Mouse (Mus musculus) myocyte (in vitro differentiated cells): Measurements from ENCODE around the gene Antxrl. TPM values are rescaled to one million over a fixed set of nuclear protein-coding genes. Genes with fewer than 3 reads are reported as not detected.

ENCODE experiments used
- H3K27me3 ChIP-seq: one replicate; pipeline ENCODE4 v1.6.1; 2011; ENCODE audit not compliant: control insufficient read depth, insufficient read depth, insufficient read length
- H3K36me3 ChIP-seq: one replicate; pipeline ENCODE4 v1.6.1; 2011; ENCODE audit not compliant: control insufficient read depth, insufficient read depth
- H3K4me2 ChIP-seq: one replicate; pipeline ENCODE4 v1.6.1; 2011; ENCODE audit warnings: low read depth, control low read depth
- H3K4me3 ChIP-seq: one replicate; pipeline ENCODE4 v1.5.1; 2011; ENCODE audit warnings: mild to moderate bottlenecking, control low read depth, moderate library complexity
- H3K79me2 ChIP-seq: one replicate; pipeline ENCODE4 v1.6.1; 2011; ENCODE audit not compliant: control insufficient read depth, insufficient read depth
- H3ac ChIP-seq: one replicate; pipeline ENCODE4 v1.6.1; 2011; ENCODE audit not compliant: control insufficient read depth, insufficient read length
- CEBPB ChIP-seq: IDR thresholded peaks from 2 replicates; pipeline ENCODE4 v1.6.1; 2011; ENCODE audit warnings: mild to moderate bottlenecking, moderate library complexity; ENCODE audit not compliant: poor library complexity, insufficient read depth, severe bottlenecking
- E2F4 ChIP-seq: IDR thresholded peaks from one replicate; pipeline ENCODE4 v1.6.1; 2011; ENCODE audit warnings: mild to moderate bottlenecking, control low read depth, moderate library complexity; ENCODE audit not compliant: insufficient read depth
- MAX ChIP-seq: IDR thresholded peaks from one replicate; pipeline ENCODE4 v1.6.1; 2011; ENCODE audit warnings: low read depth, mild to moderate bottlenecking, control low read depth
- MYOD1 ChIP-seq, 3 experiments: IDR thresholded peaks; one replicate each; pipeline ENCODE4 v1.6.1; 2011; ENCODE audit warnings: control low read depth in 2 of 3, low read depth in 2 of 3, mild to moderate bottlenecking in 2 of 3, moderate library complexity in 1 of 3; ENCODE audit not compliant: insufficient read length in 2 of 3, control insufficient read depth in 1 of 3
- MYOG ChIP-seq, 3 experiments: IDR thresholded peaks; one replicate each; pipeline ENCODE4 v1.6.1; 2011; ENCODE audit warnings: control low read depth in 2 of 3, low read depth in 2 of 3, mild to moderate bottlenecking in 2 of 3; ENCODE audit not compliant: insufficient read length in 2 of 3, control insufficient read depth in 1 of 3, insufficient read depth in 1 of 3
- POLR2A ChIP-seq: IDR thresholded peaks from one replicate; pipeline ENCODE4 v1.6.1; 2011; ENCODE audit warnings: low read depth, mild to moderate bottlenecking, control low read depth, moderate library complexity; ENCODE audit not compliant: insufficient read length
- POLR2AphosphoS2 ChIP-seq: IDR thresholded peaks from one replicate; pipeline ENCODE4 v1.6.1; 2011; ENCODE audit warnings: low read depth, control low read depth; ENCODE audit not compliant: insufficient read length
- REST ChIP-seq: IDR thresholded peaks from one replicate; pipeline ENCODE4 v1.6.1; 2011; ENCODE audit warnings: mild to moderate bottlenecking, control low read depth, moderate library complexity; ENCODE audit not compliant: insufficient read depth, insufficient read length
- SRF ChIP-seq: IDR thresholded peaks from one replicate; pipeline ENCODE4 v1.6.1; 2011; ENCODE audit warnings: low read depth; ENCODE audit not compliant: control insufficient read depth, insufficient read length
- TCF12 ChIP-seq: IDR thresholded peaks from one replicate; pipeline ENCODE4 v1.6.1; 2011; ENCODE audit warnings: mild to moderate bottlenecking, control low read depth; ENCODE audit not compliant: poor library complexity, insufficient read depth, severe bottlenecking
- TCF3 ChIP-seq: IDR thresholded peaks from one replicate; pipeline ENCODE4 v1.6.1; 2011; ENCODE audit warnings: low read depth, control low read depth; ENCODE audit not compliant: insufficient read length
- USF1 ChIP-seq: IDR thresholded peaks from one replicate; pipeline ENCODE4 v1.6.1; 2011; ENCODE audit warnings: low read depth, mild to moderate bottlenecking, control low read depth, moderate library complexity
- polyA plus RNA-seq: library from polyadenylated mRNA; unstranded; fragments of >200 nt; fragmentation: generic; extraction: Trizol; gene quantifications from one replicate; pipeline ENCODE4 v1.2.1, GENCODE M21; 2012; ENCODE audit warnings: missing spikeins

The Antxrl gene
- 0.06 TPM for polyA plus RNA-seq

DNA sequence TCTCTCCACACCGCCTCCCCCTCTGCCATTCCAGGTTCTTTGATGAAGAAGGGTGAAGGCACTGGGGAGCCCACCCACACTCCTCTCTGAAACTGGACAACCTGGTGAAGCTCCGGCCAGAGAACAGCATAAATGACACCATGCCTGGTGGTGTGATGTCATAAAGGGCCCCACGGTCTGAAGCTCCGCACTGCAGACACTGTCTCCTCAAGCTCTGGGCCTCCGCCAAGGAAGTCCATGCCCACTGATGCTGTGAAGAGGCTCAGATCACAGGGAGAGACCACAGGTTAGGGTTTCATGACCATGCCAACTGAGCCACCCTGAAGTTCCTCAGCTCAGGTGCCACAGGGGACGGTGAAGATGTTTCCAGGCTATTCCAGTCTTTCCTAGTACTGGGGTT, at the start of gene Antxrl:
Gene Antxrl, plus strand, starts transcription at position 192 of the 400 bp plus-strand sequence.
- Histone ChIP-seq H3K4me3 (no peak within 1 kb of the TSS), H3K79me2 (no peaks in the 10 kb centered on the region), H3K4me2 (no peak within 1 kb of the TSS), H3ac (no peak within 1 kb of the TSS), H3K36me3 (no peaks in the 10 kb centered on the region), H3K27me3 (no peaks in the 10 kb centered on the region)
- TF ChIP-seq MAX (no peak), TCF12 (no peak), MYOG (IDR thresholded peaks at IDR 0.05; ENCODE audit: control insufficient read depth in 1 of 3, insufficient read depth in 1 of 3, insufficient read length in 2 of 3, low read depth in 2 of 3) (no peak), MYOD1 (IDR thresholded peaks at IDR 0.05; ENCODE audit: control insufficient read depth in 1 of 3, insufficient read length in 2 of 3, low read depth in 2 of 3) (no peak), E2F4 (no peak), TCF3 (no peak), SRF (no peak), USF1 (no peak), CEBPB (no peak), POLR2AphosphoS2 (no peak), POLR2A (no peak)

DNA sequence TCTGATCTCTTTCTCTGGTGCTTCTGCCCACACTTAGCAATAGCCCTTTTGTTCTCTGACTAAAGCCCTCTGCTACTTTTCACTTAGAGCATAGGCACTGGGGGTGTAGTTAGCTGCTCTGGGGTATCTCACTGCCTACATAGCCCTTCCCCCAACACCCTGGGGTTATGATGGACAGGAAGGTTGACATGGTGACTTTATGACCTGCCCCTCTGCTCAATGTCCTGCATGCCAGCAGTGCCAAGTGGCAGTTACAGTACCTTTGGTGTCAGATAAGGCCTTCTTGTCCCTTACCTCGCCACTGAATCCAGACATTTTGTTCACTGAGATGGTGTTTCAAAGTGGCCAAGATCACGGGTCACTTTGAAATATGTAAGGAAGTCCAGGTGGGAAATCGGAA, 37.4 kb upstream of the Antxrl start, which contains the start of gene Gm30083:
Gene Gm30083, minus strand, starts transcription at position 120 of the 400 bp plus-strand sequence.
- TF ChIP-seq MYOG (IDR thresholded peaks at IDR 0.05; ENCODE audit: control insufficient read depth in 1 of 3, insufficient read depth in 1 of 3, insufficient read length in 2 of 3, low read depth in 2 of 3) (no peak), TCF12 (no peak), SRF (no peak), MYOD1 (IDR thresholded peaks at IDR 0.05; ENCODE audit: control insufficient read depth in 1 of 3, insufficient read length in 2 of 3, low read depth in 2 of 3) (no peak), CEBPB (no peak), POLR2AphosphoS2 (no peak), REST (no peak), E2F4 (no peak), POLR2A (no peak), TCF3 (no peak), MAX (no peak), USF1 (no peak)

DNA sequence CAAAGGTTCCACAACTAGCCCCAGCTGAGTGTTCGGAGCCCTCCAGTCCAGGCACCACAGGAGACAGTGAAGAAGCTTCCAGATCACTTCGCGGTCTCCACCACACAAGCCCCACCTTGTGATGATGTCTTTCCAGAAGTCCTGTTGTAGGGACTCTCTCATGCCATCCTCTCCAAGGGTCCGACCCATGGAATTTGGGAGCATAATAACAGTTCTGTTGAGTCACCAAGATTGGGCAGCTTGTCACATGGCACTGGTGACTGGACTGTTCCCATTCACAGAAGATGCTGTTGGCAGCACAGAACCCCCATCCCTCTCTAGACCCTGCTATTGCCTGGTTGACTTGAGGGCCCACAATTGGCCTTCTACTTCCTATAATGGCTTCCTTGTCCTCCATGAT, 36.1 kb upstream of the Antxrl start, which contains the start of gene Gm5460:
Gene Gm5460, plus strand, starts transcription at position 378 of the 400 bp plus-strand sequence.
- H3K36me3 ChIP-seq = no peaks in the 10 kb centered on the region
- H3K4me2 ChIP-seq = no peak within 1 kb of the TSS
- H3K4me3 ChIP-seq = no peak within 1 kb of the TSS
- H3K79me2 ChIP-seq = no peaks in the 10 kb centered on the region
- no peaks in the 10 kb centered on the region for H3K27me3 ChIP-seq
- no peak within 1 kb of the TSS for H3ac ChIP-seq
- no peak for TF ChIP-seq USF1
- no peak for TF ChIP-seq TCF12
- no peak for TF ChIP-seq MYOG (IDR thresholded peaks at IDR 0.05; ENCODE audit: control insufficient read depth in 1 of 3, insufficient read depth in 1 of 3, insufficient read length in 2 of 3, low read depth in 2 of 3)
- no peak for TF ChIP-seq REST
- TF ChIP-seq MAX = no peak
- TF ChIP-seq POLR2AphosphoS2 = no peak
- TF ChIP-seq TCF3 = no peak
- no peak for TF ChIP-seq CEBPB
- no peak for TF ChIP-seq E2F4
- no peak for TF ChIP-seq MYOD1 (IDR thresholded peaks at IDR 0.05; ENCODE audit: control insufficient read depth in 1 of 3, insufficient read length in 2 of 3, low read depth in 2 of 3)
- no peak for TF ChIP-seq SRF

More for the DNA sequence above, 37.4 kb upstream of the Antxrl start, which contains the start of gene Gm30083:
- Histone ChIP-seq H3K79me2 (no peaks in the 10 kb centered on the region), H3K4me2 (no peak within 1 kb of the TSS), H3K36me3 (no peaks in the 10 kb centered on the region), H3K27me3 (no peaks in the 10 kb centered on the region), H3K4me3 (no peak within 1 kb of the TSS), H3ac (no peak within 1 kb of the TSS)

DNA sequence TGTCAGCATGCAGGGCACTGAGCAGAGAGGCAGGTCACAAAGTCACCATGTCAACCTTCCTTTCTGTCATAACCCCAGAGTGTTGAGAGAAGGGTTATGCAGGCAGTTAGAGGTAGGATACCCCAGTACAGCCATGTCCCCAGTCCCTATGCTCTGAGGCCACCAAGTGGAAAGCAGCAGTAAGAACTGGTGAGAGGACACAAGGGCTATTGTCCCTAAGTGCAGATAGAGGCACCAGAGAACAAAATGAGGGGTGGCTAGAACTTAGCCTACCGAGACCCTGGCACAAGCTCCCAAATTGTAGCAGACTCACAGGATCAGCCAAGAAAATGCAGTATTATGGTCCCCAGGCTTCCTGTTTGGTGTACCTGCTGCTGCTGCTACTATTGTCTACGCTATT, 35.6 kb upstream of the Antxrl start:
- Histone ChIP-seq H3K79me2 (no peaks in the 10 kb centered on the region), H3K36me3 (no peaks in the 10 kb centered on the region), H3ac (no peak overlapping the region), H3K4me2 (no peak overlapping the region), H3K4me3 (no peak overlapping the region), H3K27me3 (no peaks in the 10 kb centered on the region)
- TF ChIP-seq POLR2A = no peak
- TF ChIP-seq POLR2AphosphoS2 = no peak
- TF ChIP-seq MYOG (IDR thresholded peaks at IDR 0.05; ENCODE audit: control insufficient read depth in 1 of 3, insufficient read depth in 1 of 3, insufficient read length in 2 of 3, low read depth in 2 of 3) = no peak
- TF ChIP-seq MAX = no peak
- no peak for TF ChIP-seq TCF3
- no peak for TF ChIP-seq REST
- TF ChIP-seq E2F4 = no peak
- TF ChIP-seq TCF12 = no peak
- no peak for TF ChIP-seq CEBPB
- no peak for TF ChIP-seq SRF
- no peak for TF ChIP-seq USF1
- TF ChIP-seq MYOD1 (IDR thresholded peaks at IDR 0.05; ENCODE audit: control insufficient read depth in 1 of 3, insufficient read length in 2 of 3, low read depth in 2 of 3) = no peak

DNA sequence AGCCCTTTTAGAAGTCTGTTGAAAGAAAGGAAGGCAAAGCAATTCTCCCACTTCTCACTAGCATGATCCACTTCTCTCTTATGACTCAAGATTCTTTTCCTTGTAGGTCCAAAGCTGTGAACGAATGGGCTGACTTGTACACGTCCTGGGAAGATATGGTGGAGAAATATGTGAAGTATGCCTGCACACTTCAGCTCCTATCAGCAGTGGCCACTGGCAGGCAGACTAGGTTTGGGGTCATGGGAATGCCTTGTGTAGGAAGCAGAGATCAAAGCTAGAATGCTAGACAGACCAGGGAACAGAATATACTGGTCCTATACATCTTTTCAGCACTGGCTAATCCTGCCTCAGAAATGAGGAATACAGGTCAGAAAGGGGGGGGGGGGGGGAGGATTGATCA, 25.8 kb upstream of the Antxrl start:
- TF ChIP-seq MYOG (IDR thresholded peaks at IDR 0.05; ENCODE audit: control insufficient read depth in 1 of 3, insufficient read depth in 1 of 3, insufficient read length in 2 of 3, low read depth in 2 of 3) (no peak), E2F4 (no peak), MAX (no peak), CEBPB (no peak), USF1 (no peak), TCF3 (no peak)
- no peak overlapping the region for H3ac ChIP-seq

More for the DNA sequence above, 25.8 kb upstream of the Antxrl start:
- Histone ChIP-seq H3K27me3 (no peaks in the 10 kb centered on the region), H3K4me3 (no peak overlapping the region), H3K4me2 (no peak overlapping the region), H3K36me3 (no peaks in the 10 kb centered on the region), H3K79me2 (no peaks in the 10 kb centered on the region)
